ENCODE assay signal across 18 mouse cellular contexts in the genomic region with DNA sequence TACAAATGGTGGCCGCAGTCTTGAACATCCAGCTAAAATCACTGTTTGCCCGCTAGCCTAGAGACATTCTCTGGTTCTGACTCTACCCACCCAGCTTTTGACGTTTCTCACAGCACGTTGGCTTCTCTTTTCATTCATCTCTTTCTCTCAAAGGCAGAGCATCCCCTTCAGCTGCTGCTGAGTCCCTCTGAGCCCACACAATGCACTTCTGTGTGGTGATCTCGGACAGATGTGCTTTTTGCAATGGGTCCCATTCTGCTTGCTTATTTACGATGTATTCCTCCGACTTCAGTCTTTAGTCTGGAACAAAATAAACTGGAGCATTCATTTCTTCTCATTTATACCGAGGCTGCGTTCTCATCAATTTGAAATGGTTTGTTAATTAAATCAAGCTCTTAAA.
"Had no signal": no experiment of that assay in that cellular context is flagged by ENCODE, and none has a peak within 500 bp of the region (broad histone marks: within the 10 kb centered on the region; RNA-seq: fewer than 3 reads in every experiment).

No protein-coding gene starts in this region.

- H3K4me3 ChIP-seq: layer of hippocampus, adult 2 months; liver, embryonic 13.5 days; midbrain, embryonic 13.5 days; myocyte had no signal

- H3K9me3 ChIP-seq: liver, embryonic 13.5 days; midbrain, embryonic 13.5 days had no signal

- H3K4me1 ChIP-seq: liver, embryonic 13.5 days; midbrain, embryonic 13.5 days had no signal

- H3K4me2 ChIP-seq: liver, embryonic 13.5 days; midbrain, embryonic 13.5 days had no signal

- H3K27me3 ChIP-seq: liver, embryonic 13.5 days; midbrain, embryonic 13.5 days had no signal

- H3K36me3 ChIP-seq: liver, embryonic 13.5 days; midbrain, embryonic 13.5 days had no signal

- DNase-seq: kidney, adult 2 months; kidney, postnatal 25 days; layer of hippocampus, adult 9-11 months; liver, embryonic 13.5 days; lung, adult 2 months; lung, postnatal 14 days; lung, postnatal 4 days; retina, postnatal 1 day; right cerebral cortex, postnatal 4 days; thymus, adult 2 months; thymus, postnatal 14 days; thymus, postnatal 4 days had no signal

- H3K9ac ChIP-seq: liver, embryonic 13.5 days; midbrain, embryonic 13.5 days had no signal

- ATAC-seq: intestine, postnatal 0 days; midbrain, embryonic 13.5 days had no signal

- H3K27ac ChIP-seq: kidney, postnatal 0 days; layer of hippocampus, adult 2 months; liver, embryonic 13.5 days; midbrain, embryonic 13.5 days; stomach, postnatal 0 days had no signal
